Comparison of ENCODE assay signal across 10 mouse cellular contexts in the genomic region with DNA sequence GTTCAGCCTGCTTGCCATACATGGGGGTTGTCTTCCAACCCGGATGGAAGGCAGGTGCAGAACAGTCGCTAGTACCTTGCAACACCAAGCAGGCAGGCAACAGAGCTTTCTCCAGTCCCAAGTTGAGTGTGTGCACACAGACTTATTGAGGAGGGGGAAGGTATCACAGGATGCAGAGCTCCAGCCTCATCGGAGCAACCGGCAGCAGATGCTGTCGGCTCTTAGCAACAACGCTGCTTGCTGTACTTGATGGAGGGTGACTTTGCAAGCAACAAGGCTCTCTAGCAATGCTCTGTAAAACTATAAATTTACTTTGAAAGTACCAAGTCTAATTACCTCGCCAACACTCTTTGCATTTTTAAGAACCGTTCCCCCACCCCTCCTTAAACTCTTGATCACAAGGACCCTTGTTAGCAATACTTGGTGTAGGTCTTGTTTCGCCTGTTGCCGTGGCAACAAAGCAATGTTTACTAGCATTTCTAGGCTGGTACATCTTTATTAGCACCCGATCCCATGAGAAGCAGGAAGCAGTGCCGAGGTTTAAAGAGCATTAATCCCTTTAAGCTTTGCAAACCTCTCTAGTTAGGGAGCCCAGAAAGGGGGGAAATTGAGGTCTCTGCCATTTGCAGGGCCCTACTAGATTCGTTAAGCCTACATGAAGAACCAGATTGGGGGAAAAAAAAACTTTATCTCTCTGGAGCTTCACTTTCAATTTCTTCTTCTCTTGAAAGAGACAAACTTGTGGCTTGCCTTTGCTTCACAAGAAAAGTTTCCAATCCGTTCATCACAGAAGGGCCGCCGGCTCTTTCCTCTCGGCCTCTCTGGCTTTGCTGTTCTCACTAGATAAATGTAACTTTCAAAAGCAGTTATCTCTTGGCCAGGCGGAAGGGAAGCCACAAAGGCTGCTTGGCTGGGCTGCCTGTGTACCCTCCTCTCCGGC.
DNase-seq lines count a peak whose midpoint lies in the region; ATAC-seq lines count a peak whose summit lies in the region.
"Had no signal": no experiment of that assay in that cellular context is flagged by ENCODE, and none has a peak within 500 bp of the region (broad histone marks: within the 10 kb centered on the region; RNA-seq: fewer than 3 reads in every experiment).

No protein-coding gene starts in this region.

- no peak for ATAC-seq in heart, embryonic 14.5 days (ENCODE audit: insufficient number of reproducible peaks, insufficient read depth, low FRiP score, low read depth)

- H3K4me3 ChIP-seq in heart, embryonic 14.5 days (ENCODE audit: control insufficient read depth in 1 of 2, insufficient read depth in 1 of 2, low read depth in 1 of 2, low read length in 2 of 2), result no peak overlapping the region
- peak overlapping the region; percentile 20; the same call in 1 of the 2 replicates for H3K4me3 ChIP-seq in midbrain, embryonic 10.5 days
- H3K4me3 ChIP-seq: liver, embryonic 15.5 days had no signal

- DNase-seq in heart, adult 9 months (ENCODE audit: low spot score in 2 of 2), result no peak
- DNase-seq in R1 (ENCODE audit: low read depth, low spot score), result peak; percentile 56
- peak; percentile 94 for DNase-seq in forelimb bud, embryonic 11.5 days (ENCODE audit: low read depth, low spot score)
- DNase-seq in midbrain, embryonic 10.5 days (ENCODE audit: low spot score), result peak; percentile 66
- no peak for DNase-seq in adrenal gland, postnatal 14 days
- no peak for DNase-seq in cerebellum, postnatal 14 days
- DNase-seq in adrenal gland, adult 2 months, result no peak

- H3K36me3 ChIP-seq in heart, embryonic 14.5 days (ENCODE audit: control insufficient read depth, insufficient read depth, low read length), result peaks cover 4% of the 10 kb centered on the region; the same call in 1 of the 2 replicates
- H3K36me3 ChIP-seq in midbrain, embryonic 10.5 days, result peaks cover 49% of the 10 kb centered on the region
- H3K36me3 ChIP-seq: liver, embryonic 15.5 days had no signal

- 29% methylated on average over 19 of the region's 19 CpGs for WGBS in heart, embryonic 14.5 days
- 45% methylated on average over 19 of the region's 19 CpGs for WGBS in midbrain, embryonic 10.5 days

- peak overlapping the region; percentile 26; the same call in 1 of the 2 replicates for H3K4me2 ChIP-seq in heart, embryonic 14.5 days (ENCODE audit: low read length)
- H3K4me2 ChIP-seq: liver, embryonic 15.5 days had no signal

- H3K27me3 ChIP-seq in heart, embryonic 14.5 days (ENCODE audit: control insufficient read depth, insufficient read depth, low read length), result no peaks in the 10 kb centered on the region
- H3K27me3 ChIP-seq in midbrain, embryonic 10.5 days (ENCODE audit: low read depth, poor library complexity, severe bottlenecking), result peaks cover 23% of the 10 kb centered on the region; the same call in 1 of the 2 replicates
- H3K27me3 ChIP-seq: CH12.LX; liver, embryonic 15.5 days had no signal

- H3K9ac ChIP-seq in heart, embryonic 14.5 days (ENCODE audit: low read length), result peak overlapping the region; percentile 52
- H3K9ac ChIP-seq: liver, embryonic 15.5 days had no signal

- H3K27ac ChIP-seq in heart, embryonic 14.5 days (replicated peaks in 1 of 2; ENCODE audit: control insufficient read depth in 1 of 2, insufficient read depth in 1 of 2, low read depth in 2 of 2, low read length in 2 of 2), result peak overlapping the region; percentile 25 to 70
- peak overlapping the region; percentile 82 for H3K27ac ChIP-seq in midbrain, embryonic 10.5 days (replicated peaks)
- H3K27ac ChIP-seq: liver, embryonic 15.5 days had no signal

- no peaks in the 10 kb centered on the region for H3K9me3 ChIP-seq in heart, embryonic 14.5 days (ENCODE audit: control insufficient read depth, low read length)
- H3K9me3 ChIP-seq in midbrain, embryonic 10.5 days (replicated peaks), result no peaks in the 10 kb centered on the region
- H3K9me3 ChIP-seq: liver, embryonic 15.5 days had no signal

- H3K4me1 ChIP-seq in heart, embryonic 14.5 days (ENCODE audit: control insufficient read depth in 2 of 2, insufficient read depth in 2 of 2, low read length in 2 of 2), result peaks cover 42 to 69% of the 10 kb centered on the region in 2 experiments
- H3K4me1 ChIP-seq in midbrain, embryonic 10.5 days, result peaks cover 77% of the 10 kb centered on the region

Comparison
In these comparisons a context has a peak if more than half of its experiments do, and no peak if none do; other contexts are left out.
1. DNase-seq: peak in R1 (single experiment), forelimb bud, embryonic 11.5 days (single experiment) and midbrain, embryonic 10.5 days (single experiment); none in heart, adult 9 months (0 of 2), adrenal gland, postnatal 14 days (single experiment), cerebellum, postnatal 14 days (0 of 2) and adrenal gland, adult 2 months (single experiment).